Mouse (Mus musculus): ENCODE measurements at regions not wholly inside any gene's neighbourhood (a gene's known extent, or its start where the extent isn't known, plus 50 kb on each side); places are given as distances from the start of the nearest gene placed in this dataset.
"Not testable (repeated sequence)": the region's sequence is repeated elsewhere in the genome, so short reads cannot be mapped to it uniquely, and the experiment has no call there.

DNA sequence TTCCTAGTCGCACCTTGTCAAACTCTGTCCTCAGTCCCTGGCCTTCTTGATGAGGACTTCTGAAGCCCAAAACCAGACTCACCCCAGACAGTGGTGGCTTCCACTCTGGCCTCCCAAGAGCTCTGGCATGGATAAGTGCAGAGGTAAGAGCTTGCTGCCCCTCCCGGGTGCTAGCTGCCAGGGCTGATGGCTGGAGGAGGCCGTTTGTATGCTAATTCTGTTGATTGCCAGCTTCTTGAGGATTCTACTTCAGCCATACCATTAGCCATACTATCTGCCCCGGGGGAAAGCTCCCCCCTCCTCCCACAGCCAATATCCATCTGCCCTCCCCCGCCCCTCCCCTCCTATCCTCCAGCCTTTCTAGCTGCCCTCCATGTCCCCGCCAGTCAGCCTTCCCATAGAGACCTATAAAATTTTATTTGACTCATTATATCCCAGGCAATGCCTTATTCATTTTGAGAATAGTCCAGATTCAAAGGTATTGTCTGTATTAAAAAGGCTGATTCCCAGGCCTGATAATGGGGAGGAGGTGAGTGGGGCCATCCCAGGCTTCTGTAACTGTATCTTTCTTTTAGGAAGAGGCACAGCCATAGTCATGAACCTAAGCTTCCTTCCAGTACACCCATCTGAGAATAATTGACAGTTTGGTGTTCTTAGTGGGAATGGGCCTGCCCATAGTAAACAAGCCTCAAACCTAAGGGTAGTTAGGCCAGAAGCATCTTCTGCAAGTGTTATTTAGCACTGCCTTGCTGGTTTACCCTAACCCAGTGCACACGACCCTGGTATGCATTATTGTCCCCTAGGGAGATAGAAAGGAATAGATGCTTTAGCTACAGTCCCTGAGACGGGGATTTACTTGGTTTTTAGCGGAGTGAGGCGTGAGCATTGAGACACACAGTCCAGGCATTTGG, 239.2 kb upstream of the 1700012A03Rik start:
- DNase-seq (ENCODE audit: low read depth, low spot score) = no peak

DNA sequence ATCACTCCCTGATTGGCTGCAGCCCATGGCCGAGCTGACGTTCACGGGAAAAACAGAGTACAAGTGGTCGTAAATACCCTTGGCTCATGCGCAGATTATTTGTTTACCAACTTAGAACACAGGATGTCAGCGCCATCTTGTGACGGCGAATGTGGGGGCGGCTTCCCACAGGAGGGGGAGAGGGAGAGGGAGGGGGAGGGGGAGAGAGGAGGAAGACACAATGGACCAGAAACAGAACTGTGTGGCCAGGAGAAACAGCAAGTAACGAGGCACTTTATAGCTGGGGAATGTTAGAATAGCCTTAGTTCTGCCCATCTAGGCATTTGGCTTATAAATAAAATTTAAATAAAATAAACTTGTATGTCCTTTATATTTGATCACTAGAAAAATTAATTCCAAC, 240.7 kb upstream of the Podxl start:
- not testable (repeated sequence) for DNase-seq (ENCODE audit: low read depth, low spot score)

DNA sequence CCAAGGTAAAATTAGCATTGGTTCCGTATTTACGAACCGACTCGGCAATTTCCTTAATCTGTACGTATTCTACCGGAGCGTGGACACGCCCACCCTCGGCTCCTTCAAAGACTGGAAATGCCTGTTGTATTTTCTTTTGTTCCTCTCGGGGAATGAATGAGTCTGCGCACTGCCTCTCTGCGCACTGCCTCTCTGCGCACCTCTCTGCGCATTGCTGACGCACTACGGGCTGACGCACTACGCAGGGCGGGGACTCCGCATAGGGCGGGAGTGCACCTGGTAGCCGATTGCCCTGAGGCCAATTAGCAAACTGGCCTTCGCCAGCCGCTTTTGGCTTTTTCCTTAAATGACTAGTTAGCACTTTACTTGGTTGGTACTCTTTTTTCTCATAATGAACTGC, 239.4 kb upstream of the Podxl start:
- DNase-seq (ENCODE audit: low read depth, low spot score) = not testable (repeated sequence)

DNA sequence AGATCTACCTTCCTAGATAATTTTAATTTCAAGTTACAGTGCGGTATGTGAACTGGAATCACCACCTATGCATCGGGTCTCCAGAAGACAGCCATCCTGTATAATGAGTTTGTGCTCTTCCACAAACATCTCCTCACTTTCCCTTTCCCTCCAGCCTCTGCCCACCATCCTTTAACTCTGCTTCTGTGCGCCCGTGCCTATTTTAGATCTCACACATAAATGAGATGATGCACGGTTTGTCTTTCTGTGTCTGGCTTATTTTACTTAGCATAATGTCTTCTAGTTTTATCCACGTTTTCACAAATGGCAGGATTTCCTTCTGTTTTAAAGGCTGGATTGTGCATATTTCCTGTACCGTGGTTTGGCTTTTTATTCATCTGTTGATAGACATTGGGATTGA, 227.8 kb upstream of the Podxl start:
- no peak for DNase-seq (ENCODE audit: low read depth, low spot score)

DNA sequence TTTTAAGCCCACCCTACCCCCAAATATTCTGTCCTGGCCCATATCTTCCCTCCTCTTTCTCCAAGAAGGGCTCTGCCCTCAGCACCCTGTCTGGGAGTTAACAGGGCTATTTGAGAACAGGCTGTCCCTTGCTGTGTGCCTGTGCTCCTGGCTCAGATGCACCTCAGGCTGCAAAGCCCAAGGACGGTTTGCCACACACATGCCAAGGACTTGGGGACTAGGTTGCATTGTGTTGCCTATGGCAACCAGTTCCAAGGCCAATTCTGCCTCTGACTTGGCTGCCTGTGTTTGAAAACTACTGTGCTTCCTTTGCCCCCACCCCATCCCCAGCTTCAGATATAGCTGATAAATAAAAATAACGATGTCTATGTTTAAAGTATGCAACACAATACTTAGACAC, 227.1 kb upstream of the Podxl start:
- no peak for DNase-seq (ENCODE audit: low read depth, low spot score)

DNA sequence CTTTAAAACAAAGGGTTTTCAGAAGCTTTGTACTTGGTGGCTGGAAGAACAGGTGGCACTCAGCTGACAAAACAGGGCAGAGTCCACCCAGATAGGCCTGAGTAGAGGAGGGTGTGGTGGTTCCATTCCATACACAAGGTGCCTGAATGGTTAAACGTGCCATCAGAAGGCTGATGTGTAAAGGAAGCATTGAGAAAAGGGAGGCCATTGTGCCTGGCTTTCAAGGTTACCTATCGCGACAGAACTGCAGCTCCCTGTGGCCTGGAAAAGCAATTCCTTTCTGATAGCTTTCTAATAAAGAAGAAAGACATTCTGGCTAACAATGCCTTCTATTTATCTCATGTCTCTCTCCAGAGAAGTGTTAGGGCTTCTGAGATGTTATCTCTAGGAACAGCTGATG, 213.1 kb upstream of the Podxl start:
- no peak for DNase-seq (ENCODE audit: low read depth, low spot score)

GRCm38 (mm10) chr6:31771916-31772315, 208.1 kb upstream of the Podxl start:
- no peak for DNase-seq (ENCODE audit: low read depth, low spot score)

DNA sequence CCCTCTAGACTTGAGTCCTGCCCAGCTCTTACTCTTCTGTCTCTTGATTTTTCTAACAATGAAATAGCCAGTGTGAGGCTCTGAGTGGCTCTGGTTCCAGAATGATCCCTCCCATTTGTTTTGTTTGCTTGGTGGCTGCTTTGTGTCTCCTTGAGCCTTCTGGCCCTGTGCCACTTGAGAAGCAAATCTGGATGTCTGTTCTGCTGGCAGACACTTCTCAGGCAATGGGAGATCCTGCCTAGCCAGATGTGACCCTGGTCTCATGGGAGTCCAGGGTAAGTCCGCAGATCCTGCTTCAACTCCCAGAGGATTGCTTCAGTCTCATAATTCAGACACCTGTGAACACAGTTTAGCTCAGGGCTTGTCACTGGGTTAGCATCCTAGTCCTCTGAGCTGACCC, 181.8 kb upstream of the Podxl start:
- no peak for DNase-seq (ENCODE audit: low read depth, low spot score)

DNA sequence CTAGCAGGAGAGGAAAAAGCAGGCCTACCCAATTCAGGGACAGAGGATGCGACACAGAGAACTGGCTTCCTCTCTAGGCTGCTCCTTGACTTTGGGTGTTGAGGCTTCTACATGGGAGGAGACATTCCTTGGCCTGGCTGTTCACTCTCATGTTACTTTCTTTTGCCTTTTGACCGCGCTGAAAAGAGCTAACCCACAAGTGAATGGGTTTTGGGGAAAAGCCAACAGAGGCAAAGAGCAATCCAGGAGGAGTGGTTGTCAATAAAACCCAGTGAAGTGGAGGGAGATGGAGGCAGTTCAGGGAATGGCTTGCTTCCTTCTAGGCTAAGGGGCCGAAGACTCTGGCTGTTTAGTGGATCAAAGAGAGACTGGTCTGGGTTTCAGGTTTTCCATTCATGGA, 167.6 kb upstream of the Podxl start:
- no peak for DNase-seq (ENCODE audit: low read depth, low spot score)

DNA sequence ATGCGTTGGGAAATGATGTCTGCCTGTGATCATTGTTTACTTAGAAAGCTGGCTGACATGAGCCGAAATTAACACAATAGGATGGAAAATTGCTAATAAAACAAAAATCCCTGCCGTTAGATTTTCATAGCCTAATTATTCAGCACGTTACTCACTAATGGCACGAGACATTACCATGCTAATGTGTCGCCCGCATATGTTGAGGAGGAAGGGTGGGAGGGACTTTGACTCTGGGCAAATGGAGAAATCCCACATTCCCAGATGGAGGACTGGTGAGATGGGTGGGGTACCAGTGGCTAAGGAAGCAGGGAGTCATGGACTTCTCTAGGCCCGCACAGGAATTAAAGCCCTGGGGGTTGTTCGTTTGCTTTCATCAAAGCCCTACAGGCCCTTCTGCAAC, 155.8 kb upstream of the Podxl start:
- DNase-seq (ENCODE audit: low read depth, low spot score) = no peak

- no peak for DNase-seq (ENCODE audit: low read depth, low spot score)
Measured at GRCm38 (mm10) chr6:31718843-31719242, 155.1 kb upstream of the Podxl start.

GRCm38 (mm10) chr6:31717531-31717930, 153.8 kb upstream of the Podxl start:
- DNase-seq (ENCODE audit: low read depth, low spot score) = peak; percentile 11

GRCm38 (mm10) chr6:31707256-31707655, 143.5 kb upstream of the Podxl start:
- no peak for DNase-seq (ENCODE audit: low read depth, low spot score)

DNA sequence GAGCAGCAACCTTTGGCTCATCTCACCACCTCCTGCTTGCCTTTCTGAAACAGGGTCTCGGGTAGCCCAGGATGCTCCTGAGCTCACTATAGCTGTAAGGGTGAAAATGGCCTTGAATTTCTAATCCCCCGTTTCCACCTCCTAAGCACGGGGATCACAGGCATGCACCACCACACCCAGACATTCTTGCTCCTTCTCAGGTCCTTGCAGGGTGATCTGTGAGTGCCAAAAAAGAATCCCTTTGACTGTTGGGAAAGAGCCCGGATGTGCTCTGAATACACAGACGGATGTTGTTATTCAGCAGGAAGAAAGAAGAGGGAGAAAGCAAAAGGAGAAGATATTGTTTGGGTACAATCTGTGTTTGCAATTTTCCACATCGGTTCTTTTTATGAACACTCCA, 140.4 kb upstream of the Podxl start:
- DNase-seq (ENCODE audit: low read depth, low spot score) = no peak

DNA sequence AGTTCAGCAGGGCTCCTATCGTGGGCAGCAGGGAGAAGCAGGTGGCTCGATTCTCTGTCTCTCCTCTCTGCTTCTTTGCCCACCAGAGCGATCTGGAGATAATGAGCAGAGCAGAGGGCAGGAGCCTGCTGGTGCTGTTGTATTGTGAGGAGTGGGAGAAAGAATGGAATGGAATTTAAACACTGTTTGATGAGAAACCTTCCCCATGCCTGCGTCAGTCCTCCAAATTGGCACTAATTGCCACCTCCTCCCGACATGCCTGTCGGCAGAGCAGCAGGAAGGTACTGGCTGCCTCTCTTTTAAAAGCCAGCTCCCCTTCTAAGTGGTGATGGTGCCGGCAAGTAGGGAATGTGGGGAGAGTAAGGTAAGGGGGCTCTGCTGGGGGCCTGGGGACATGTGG, 139.2 kb upstream of the Podxl start:
- DNase-seq (ENCODE audit: low read depth, low spot score) = no peak

DNA sequence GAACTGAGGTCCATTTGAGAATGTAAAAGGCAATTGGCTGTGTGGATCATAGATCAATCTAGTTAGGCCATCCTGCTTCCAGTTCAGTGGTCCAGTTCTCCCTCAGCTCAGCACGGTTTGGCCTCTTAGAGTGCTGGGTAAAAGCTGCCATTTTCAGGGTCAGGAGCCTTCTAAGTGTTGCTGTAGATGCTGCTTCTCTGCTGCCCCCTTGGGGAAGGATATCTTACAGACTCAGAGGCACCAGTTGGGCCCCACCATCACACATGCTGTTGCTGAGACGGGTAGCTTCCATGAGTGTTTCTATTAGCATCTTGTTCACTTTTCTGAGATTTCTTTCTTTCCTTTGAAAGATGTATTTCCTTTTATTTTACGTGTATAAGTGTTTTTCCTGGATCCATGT, 132.1 kb upstream of the Podxl start:
- DNase-seq (ENCODE audit: low read depth, low spot score) = no peak

DNA sequence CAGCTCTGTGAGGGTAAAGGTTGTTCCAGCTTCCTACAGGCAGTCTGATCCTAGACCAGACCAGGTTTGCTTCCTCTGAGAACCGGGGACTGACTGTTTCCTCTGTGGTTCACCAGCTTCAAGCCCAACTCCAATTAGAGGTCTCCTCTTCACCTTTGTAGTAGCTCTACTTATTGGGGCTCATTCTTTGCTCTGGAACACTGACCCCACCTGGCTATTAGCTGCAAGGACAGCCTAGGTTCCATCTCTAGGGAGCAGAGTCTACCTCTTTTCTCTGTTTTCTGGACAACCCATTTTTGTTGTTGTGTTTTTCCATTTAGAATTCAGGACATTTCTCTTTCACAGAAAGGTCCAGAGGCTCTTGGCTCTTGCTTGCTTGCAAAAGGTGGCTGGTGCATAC, 129.3 kb upstream of the Podxl start:
- no peak for DNase-seq (ENCODE audit: low read depth, low spot score)

DNA sequence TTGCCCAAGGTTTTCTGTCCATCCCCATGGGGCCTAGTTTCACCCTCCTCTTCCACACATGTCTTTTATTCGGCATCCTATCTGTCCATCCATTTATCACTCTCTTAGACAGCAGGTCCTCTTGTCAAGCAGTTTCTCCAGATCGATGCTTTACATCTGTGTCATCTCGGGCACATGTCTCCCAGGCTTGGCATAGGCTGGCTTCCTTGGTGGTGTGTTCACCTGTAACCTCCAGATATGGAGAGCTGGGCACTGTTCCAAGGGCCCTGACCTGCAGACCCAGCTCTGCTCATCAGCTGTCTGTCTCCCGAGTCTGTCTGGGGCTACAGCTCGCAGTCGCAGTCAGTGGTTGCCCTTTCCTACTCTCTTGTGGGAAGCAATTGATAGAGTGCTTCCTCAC, 128.2 kb upstream of the Podxl start:
- no peak for DNase-seq (ENCODE audit: low read depth, low spot score)

DNA sequence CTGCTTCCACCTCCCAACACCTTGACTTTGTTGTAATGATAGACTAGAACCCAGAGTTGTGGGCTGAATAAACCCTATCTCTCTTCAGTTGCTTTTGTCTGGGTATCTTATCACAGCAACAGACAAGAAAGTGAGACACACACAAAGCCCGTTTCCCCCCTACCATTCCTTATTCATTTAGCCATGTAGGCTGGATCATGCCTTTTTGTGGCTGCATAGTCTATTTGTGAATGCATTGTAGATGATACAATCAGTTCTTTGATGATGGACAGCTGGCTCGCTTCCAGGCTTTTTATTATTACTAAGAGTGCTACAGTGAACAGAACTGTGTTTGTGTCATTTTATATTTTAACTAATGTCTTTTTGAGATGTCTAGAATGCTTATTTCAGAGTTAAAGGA, 116.3 kb upstream of the Podxl start:
- no peak for DNase-seq (ENCODE audit: low read depth, low spot score)

GRCm38 (mm10) chr6:31665671-31666486, 102.1 kb upstream of the Podxl start:
- no peak for DNase-seq (ENCODE audit: low read depth, low spot score)

- peak; percentile 66 for DNase-seq (ENCODE audit: low read depth, low spot score)
Measured at GRCm38 (mm10) chr6:31664495-31664894, 100.7 kb upstream of the Podxl start.

DNA sequence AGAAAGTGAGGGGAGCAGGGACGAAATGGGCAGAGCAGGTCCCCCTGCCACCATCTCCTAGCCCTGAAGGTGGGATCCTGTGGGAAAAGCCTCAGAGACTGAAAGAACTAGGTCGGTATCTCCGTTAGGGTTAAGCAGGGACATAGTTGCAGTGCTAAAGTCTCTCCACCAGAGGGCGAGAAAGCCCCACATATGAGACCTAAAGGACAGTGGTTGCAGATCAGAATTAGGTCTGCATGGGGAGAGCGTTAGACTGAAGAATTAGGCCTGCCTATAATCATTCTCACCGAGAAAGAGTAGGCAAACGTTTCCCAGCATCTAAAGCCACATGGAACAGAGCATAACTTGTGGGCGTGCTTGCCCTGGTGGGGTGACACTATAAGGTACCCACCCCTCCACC, 97.0 kb upstream of the Podxl start:
- peak; percentile 72 for DNase-seq (ENCODE audit: low read depth, low spot score)

GRCm38 (mm10) chr6:31659901-31660300, 96.1 kb upstream of the Podxl start:
- DNase-seq (ENCODE audit: low read depth, low spot score) = no peak

Measured in retina, postnatal 7 days (tissue).